Mouse (Mus musculus): ENCODE results near the gene Ffar2.

Gene Ffar2

DNA sequence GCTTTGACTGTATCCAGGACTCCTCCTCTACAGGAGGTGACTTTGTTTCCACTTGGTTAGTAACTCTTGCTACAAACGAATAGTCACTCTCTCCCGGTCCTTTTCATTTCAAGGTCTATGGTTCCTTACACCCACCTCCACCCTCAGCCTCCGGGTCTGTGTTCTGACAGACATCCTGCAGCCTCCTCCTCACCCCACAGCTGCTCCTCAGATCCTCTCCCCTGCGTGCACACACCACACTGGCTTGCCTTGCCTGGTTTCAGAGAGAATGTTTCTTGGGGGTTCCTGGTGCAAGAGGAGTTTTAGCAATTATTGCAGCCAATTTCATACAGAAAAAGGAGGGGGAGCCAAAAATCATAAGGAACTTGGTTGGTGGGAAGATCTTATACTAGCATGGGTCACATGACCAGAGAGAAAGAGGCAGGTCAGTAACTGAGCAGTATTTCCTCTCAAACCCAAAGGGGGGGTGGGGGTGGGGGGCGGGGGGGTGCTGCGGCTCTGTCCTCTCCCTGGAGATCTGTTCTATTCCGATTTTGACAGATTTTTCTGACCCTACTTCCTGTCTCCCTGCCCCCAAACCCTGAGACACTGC is 2.6 kb downstream of the Ffar2 start:
- no peak for DNase-seq

DNA sequence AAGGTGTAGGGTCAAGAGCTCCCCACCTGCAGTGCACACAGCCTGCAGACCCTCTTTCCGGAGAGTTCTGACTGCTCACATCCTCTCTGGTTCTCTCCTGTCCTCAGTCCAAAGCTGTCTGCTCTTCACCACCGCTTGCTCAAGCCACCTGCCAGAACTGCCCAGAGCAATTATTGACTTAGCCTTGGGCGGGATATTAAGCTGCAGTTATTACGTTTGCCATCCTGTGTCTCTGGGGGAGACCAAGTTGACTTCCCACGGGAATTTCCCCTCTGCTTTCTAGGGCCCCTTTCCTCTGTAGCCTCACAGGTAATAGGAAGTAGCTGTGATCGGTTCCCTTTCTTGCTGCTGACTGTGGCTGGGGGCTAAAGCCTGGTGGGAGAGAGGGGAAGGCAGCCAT is 3.4 kb downstream of the Ffar2 start:
- DNase-seq = no peak

DNA sequence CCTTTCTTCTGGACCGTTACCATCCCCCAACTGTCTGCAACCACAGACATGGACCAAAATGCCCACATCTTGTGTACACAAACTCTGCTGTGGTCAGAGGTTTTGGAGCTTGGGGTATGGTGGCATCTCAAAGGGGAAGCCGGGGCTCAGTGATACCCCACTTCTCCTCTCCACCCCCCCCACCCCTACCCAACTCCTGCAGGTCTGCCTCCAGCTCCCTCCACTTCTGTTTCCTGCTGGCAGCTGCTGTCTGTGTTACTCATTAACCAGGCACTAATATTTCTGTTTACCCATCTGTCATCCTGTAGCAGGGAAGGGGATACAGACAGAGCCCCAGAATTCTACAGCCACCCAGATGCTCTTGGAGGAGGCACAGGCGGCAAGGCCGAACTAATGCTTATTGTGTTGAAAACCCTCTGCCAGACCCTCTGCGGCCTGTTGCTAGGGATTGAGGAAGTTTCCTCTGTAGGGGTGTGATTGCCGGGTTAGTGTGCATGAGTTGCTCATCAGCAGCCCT is 11.2 kb downstream of the Ffar2 start:
- peak; percentile 10 for DNase-seq

DNA sequence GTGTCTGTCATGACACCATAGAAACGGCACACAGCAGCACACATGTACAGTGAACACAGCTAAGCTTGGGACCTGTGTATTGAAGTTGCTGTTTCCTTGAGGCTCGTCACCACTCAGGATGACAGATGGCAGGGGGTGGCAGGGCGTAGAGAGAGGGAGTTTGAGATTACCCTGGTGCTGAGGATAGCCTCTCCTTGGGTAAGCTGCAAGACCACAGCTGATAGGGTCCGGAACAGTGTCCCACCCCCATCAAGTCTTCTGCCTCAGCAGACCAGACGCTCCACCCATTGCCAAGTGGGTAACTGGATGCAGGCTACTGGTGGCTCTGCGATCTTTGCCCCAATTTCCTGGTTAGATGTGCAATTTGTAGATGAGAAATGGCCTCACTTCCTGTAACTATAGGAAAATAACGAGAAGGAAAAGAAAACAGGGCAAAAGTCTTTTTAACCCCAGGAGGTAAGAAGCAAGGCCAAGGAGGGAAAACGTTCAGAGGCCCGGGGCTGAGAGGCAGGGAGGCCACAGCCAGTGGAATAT is 11.8 kb downstream of the Ffar2 start:
- DNase-seq = no peak

DNA sequence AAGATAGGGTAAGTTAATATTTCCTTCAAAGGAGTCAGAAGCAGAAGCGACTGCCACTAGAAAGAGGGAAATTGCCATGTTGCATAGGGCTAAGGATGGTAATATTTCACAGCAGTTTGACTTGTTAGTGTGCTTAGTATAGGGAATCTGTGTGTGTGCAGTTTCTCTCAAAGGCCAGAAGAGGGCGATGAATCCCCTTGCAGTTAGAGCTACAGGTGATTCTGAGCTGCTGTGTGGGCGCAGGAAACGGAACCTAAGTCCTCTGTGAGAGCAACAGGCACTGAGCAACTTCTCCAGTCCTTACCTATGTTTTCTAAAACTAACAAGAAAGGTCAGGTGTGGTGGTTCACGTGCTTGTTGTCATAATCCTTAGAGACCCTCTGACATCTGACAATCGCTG is 13.3 kb downstream of the Ffar2 start:
- DNase-seq = no peak

DNA sequence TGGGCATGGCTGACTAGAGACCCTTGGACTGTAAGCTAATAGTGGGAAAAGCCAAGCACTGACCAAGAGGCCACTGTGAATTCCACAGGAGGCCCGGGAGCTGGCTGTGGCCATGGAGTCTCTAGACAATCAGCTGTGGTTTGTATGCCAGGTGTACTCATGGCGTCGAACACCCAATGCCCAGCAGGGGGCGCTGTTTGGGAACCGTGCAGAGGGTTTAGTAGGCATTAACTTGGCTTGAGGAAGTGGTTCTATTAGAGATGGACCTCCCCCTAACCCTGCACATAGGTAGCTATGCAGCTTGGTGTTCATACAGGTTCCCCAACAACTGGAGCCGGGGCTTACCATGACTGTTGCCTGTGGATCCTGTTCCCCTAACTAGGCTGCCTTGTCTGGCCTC is 17.7 kb downstream of the Ffar2 start:
- DNase-seq = no peak

DNA sequence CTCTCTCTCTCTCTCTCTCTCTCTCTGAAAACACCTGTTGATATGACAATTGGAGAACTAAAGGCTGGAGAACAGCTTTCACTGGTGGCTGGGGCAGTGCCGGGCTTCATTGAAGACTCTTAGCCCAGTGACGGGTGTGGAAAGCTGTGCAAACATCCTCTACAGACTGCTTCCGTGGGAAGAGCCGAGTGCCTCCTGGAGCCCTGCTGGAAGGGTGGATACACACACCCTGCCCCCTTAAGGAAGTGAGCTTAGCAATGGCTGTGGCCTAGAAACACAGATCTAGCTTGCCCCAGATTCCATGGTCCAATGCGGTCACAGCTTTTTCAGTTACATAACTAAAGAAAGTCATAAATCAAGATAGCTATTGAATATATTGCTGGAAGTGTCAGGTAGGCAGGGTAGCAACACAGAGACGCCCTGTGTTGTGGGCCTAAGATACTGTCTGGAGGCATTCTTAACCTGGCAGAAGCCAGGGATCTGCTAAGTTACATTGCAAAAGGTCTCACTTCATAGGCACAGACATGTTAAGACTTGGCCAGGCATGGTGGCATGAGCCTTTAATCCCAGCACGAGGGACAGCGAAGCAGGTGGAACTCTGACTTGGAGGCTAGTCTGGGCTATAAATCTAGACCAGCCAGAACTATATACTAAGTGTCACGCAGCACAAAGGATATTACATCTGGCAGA is 19.4 kb downstream of the Ffar2 start:
- DNase-seq = no peak

DNA sequence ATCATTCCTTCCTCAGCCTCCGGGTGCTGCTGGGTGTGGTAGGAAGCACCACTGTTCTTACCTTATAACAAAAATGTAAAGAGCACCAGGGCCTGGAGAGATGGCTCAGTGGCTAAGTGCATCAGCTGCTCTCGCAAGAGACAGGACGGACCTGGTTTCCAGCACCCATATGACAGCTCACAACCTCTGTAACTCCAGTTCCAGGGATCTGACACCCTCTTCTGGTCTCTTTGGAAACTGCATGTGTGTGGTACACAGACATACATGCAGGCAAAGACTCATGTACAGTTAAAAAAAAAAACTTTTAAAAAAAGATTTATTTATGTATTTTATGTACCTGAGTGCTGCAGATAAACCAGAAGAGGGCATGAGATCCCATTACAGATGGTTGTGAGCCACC is 20.3 kb downstream of the Ffar2 start:
- no peak for DNase-seq

DNA sequence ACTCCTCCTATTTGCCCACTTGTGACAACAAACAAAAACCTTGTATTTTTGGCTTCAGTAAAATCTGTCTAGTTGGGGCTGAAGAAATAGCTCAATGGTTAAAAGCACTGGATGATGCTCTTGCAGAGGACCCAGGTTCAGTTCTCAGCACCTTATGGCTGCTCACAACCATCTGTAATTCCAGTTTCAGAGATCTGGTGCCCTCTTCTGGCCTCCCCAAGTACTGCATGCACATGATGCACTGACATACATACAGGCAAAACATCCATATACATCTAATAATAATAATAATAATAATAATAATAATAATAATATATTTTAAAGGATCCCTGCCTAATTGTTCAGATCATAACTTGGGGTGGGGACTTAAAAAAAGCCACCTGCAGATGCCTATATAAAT is 22.9 kb downstream of the Ffar2 start:
- DNase-seq = no peak

DNA sequence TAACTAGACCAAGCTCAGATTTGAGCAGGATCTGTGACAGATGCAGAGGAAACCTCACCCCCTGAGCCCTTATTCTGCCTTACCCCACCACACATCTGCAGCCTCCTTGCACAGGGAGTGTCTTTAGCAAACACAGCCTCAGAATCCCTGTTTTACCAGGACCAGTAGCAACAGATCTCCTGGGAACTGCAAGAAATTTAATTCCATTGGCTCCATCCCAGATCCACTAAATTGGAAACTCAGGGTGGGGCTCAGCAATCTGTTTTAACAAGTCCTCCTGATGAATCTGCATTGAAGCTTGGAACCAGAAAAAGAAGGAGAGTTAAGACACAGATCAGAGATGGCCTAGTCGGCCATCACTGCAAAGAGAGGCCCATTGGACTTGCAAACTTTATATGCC is 26.8 kb downstream of the Ffar2 start:
- no peak for DNase-seq

DNA sequence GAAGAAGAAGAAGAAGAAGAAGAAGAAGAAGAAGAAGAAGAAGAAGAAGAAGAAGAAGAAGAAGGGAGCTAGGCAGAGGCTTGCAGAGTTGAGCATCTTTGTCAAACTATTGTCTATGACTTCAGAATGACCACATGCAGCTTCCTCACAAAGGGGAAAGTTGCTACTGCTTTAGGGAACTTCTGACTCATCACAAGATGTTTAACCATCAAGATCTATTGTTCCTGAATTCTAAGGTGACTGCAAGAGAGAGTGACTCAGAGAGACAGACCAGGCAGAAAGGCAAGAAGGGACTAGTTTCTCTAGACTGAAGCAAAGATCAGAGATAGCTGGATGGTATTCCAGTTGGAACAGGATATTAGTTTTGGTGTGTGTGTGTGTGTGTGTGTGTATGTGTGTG is 28.7 kb downstream of the Ffar2 start:
- DNase-seq = no peak

DNA sequence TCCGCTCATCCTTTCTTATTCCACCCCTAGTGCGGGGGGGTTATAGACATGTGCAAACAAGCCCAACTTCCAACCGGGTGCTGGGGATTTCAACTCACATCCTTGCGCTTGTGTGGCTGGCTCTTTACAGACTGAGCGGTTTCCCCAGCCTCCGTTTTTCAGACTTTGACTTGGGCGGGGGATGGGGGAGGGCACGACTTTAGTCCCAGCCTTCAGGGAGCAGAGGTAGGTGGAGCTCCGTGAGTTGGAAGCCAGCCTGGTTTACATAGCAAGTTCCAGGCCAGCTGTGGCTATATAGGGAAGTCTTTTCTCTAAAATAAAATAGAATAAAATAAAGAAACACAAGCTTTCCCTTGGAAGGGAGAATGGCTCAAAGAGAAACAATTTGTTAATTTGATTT is 31.7 kb downstream of the Ffar2 start:
- no peak for DNase-seq

DNA sequence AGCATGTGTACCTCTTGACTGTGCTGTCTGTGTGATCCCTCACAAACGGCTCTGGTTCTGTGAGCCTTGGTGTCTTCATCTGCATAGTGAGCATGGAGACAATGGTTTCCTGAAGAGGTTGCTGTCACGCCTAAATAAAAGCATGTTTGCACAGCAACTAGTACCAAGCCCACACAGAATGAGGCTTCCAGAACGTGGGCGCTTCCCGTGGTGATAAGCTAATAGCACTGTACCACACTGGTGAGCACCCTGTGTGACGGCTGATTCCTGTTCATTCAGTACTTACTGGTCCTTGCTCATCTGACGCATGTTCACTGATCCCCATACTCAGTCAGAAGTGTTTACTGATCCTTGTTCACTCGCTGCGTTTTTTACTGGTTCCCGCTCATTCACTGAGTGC is 33.4 kb downstream of the Ffar2 start:
- DNase-seq = no peak

DNA sequence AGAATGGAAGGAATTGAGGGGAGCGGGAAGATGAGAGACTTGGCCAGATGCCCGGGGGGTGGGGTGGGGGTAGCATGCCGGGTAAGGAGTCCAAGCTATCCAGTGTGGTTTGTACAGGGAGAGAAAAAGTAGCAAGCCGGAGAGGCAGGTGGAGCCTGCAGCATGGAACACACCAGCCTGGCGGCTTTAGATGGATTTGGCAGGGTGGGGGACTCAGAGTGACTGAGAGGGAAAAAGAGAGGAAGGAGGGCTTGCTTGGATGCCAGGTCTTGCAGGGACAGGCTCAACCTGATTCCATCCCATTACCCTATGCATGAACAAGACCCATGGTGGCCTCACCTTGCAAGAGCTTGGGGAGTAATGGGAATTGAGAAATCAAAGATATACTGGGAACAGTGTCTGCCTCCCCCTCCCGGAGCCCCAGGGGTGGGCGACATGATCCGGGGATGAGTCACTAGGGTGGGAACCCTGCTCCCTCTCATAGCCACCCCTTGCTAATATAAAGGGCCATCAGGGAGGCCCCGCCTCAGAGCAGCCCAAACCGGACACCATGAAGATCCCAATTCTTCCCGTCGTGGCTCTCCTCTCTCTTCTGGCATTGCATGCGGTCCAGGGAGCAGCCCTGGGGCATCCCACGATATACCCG is 36.1 kb downstream of the Ffar2 start, which contains the start of gene Krtdap:
Krtdap (plus strand) TSS at position 520 of the 646 bp plus-strand sequence.
- no peak for DNase-seq

DNA sequence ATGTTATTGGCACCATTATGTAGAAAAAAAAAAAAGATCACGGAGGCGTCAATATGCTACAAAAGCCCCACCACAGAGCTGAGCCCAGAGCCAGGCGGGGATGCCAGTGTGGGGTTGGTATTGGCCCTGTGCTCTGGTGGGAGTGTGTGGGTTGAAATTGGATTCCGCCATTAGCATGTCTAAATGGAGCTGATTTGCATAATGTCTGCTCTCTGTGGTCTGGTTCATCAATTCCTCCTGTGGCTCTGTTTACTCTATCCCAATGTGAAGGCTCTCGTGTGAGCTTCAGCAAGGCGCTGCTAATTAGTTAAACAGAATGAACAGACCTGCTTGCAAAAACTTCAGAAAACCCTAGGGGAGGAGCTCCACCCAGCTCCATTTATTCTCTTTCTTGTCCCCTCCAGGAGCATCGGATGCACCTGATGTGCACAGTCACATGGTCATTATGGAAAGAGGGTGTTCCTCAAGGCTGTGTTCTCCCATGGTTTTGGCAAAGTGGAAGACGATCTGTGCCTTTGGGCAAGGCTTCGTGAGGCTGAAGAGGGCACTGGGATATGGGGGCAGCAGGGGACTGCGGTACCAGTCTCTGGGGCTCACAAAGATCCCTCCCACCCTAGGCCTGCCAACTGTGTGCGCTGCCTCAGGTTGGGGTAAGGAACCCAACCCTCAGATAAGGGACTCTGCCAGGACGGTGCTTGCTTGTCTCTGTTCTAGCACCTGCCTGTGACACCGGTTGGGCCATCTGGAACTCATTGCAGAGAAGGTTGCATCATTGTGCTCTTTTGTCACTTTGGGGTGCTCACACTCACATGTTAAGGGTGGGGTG is 37.6 kb downstream of the Ffar2 start:
- no peak for DNase-seq

DNA sequence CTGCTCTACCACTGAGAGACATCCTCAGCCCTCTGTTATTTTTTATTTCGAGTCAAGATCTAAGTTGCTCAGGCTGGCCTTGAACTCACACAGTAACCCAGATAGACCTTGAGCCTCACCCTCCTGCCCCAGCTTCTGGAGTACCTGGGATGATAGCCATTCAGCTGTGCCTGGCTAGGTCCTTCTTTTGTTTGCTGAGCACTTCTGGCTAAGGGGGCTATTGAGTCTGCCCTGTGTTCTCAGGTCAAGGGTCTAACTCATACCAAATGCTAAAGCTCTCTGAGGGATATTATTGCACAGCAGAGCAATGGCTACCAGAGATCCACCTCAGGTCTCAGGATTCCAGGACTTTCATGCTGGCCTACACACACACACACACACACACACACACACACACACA is 38.4 kb downstream of the Ffar2 start:
- DNase-seq = no peak

DNA sequence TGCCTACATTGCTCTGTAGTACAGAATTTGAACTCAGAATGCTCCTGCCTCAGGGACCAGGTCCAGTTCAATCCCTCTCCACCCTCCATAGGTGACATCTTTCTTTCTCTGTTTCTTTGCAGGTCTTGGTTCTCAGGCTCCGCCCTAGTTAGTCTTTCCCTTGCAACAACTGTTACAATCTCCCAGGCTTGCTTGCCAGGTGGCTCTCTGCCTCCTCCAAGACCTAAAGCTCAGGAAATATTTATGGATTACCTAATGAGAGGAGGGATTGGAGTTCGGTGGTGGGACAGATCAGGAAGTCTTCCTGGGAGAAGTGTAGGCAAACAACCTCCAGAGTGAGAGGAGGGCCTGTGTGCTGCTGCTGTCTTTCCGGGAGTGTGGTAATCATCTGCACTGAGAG is 40.9 kb downstream of the Ffar2 start:
- no peak for DNase-seq

DNA sequence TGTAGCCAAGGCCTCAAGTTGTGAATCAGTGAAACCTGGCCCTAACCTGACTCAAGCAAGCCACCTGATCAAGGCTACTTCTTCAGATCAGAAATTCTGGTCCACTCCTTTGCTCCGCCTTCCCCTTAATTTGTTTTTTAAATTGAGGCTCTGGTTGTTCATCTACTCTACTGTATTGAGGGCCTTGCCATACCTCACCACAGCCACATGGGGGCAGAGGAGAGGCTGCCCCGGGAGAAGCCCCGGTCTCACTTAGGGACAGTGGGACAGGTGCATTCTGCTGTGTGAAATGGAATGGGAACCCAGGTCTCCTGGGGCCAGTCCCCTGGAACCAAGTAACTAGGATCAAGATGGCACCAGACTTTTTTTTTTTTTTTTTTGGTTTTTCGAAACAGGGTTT is 41.8 kb downstream of the Ffar2 start:
- DNase-seq = no peak

DNA sequence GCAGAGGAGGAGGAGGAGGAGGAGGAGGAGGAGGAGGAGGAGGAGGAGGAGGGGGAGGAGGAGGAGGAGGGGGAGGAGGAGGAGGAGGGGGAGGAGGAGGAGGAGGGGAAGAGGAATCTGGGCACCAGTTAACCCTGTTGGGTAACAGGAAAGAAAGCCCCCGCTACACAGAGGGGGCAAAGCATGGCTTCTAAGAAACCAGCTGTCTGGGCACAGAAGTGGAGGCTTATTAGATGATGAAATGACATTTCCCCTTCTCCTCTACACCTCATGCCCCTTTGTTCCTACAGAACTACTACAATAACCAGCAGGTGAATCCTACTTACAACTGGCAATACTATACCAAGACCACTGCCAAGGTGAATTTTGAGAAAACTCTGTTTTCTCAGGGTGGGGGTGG is 45.7 kb downstream of the Ffar2 start:
- DNase-seq = no peak

DNA sequence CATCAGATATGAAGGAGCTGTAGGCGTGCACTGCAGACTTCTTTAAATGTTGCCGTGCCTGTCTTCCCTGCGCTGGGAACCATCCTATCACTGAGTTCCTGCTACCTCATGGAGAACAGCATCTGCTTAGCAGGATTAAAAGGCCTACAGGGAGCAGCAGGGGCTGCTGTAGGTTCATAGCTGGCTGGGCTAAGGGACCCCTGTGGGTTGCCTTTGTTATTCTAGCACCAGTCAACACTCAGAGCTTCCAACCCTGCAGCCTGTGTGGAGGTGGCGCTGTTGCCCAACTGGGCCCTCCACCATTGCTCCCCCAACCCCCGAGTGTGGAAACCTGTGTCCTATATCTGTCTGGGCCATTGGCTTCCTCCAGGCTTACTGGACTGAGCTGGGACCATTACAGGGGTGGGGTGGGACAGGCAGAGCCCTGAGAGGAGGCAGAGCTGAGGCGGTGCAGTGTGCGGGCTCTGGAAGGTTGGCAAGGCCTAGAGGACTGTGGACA is 46.4 kb downstream of the Ffar2 start:
- DNase-seq = no peak

DNA sequence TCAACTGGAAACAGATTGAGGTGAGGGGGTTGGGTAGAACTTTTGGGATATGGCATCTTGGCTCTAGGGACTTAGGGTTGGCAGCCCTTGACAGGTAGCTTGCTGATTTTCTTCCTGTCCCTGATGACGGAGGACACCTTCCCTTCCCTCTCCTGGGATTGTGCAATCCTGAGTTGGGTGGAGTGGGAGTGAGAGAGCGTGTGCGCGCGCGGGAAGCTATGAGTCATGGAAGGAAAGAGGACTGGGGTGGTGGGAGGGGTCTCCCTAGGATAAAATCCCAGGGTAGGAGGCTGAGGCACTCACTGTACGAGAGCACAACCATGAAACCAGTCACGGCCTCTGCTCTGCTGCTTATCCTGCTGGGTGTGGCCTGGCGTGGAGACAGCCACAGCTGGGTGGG is 47.5 kb downstream of the Ffar2 start:
- DNase-seq = no peak

DNA sequence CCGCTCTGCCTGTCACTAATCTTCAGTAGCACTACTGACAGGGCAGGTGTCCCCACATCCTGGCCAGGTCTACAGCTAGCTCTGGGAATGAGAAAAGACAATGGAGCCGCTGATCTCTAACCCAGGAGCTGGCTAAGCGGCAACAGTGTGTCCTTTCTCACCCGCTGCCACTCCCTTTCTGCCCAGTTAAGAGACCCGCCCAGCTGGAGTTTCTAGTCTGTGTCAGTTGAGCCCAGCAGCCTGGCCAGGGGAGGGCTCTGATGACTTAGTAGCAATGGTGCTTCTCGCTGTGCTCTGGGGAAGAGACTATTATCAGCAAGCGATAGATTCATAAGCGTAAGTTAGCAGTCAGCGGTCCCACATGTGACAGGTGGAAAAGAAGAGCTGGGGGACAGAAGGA is 54.3 kb downstream of the Ffar2 start:
- DNase-seq = no peak

All from kidney, adult 11 months (tissue).